Mouse (Mus musculus): ENCODE results near the gene Gm19935.

The Gm19935 gene

GRCm38 (mm10) chr8:90817293-90817692 is at the start of gene Gm19935:
Gene Gm19935, minus strand, starts transcription at chr8:90817393.
- DNase-seq (ENCODE audit: low read depth, low spot score): no peak

- DNase-seq (ENCODE audit: low read depth, low spot score): no peak
Observed at GRCm38 (mm10) chr8:90862038-90862437, 44.8 kb upstream of the Gm19935 start.

- no peak for DNase-seq (ENCODE audit: low read depth, low spot score)
Observed at GRCm38 (mm10) chr8:90861266-90861944, 44.2 kb upstream of the Gm19935 start.

GRCm38 (mm10) chr8:90858071-90858470 is 40.9 kb upstream of the Gm19935 start:
- DNase-seq (ENCODE audit: low read depth, low spot score): no peak

- DNase-seq (ENCODE audit: low read depth, low spot score): no peak
Observed at GRCm38 (mm10) chr8:90856952-90857351, 39.8 kb upstream of the Gm19935 start.

DNA sequence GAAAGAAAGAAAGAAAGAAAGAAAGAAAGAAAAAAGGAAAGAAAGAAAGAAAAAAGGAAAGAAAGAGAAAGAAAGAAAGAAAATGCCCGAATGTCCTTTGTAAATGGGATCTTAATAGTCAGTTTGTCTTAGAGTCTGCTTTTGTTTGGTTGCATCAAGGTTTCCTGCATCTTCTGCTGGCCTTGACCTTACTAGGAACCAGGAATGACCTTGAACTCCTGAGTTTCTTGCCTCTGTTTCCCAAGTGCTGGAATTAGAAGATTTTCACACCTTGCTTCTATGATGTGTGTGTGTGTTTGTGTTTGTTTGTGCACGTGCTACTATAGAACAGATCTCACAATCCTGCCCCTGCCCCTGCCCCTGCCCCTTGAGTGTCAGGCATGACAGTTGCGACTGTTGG is 39.0 kb upstream of the Gm19935 start:
- DNase-seq (ENCODE audit: low read depth, low spot score): no peak

- DNase-seq (ENCODE audit: low read depth, low spot score): no peak
Observed at GRCm38 (mm10) chr8:90854671-90855161, 37.5 kb upstream of the Gm19935 start.

- no peak for DNase-seq (ENCODE audit: low read depth, low spot score)
Observed at GRCm38 (mm10) chr8:90853971-90854670, 36.9 kb upstream of the Gm19935 start.

DNA sequence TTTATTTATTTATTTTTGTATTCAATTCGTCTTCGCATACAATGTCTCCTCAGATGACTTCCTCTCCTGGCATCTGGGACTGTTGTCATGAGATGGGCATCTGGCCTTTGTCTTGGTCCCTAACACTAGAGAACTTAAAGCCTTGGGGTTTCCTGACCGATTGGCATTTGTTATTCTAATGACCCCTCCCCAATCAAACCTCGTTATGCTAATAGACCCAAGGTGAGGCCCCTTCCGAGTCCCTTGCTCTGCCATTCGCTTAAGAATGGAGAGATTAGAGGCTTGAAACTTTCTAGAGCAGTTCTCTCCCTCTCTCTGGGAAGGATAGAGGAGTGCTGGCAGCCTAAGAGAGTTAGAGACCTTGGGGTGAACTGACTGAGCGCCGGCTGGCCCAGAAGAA is 34.4 kb upstream of the Gm19935 start:
- no peak for DNase-seq (ENCODE audit: low read depth, low spot score)

DNA sequence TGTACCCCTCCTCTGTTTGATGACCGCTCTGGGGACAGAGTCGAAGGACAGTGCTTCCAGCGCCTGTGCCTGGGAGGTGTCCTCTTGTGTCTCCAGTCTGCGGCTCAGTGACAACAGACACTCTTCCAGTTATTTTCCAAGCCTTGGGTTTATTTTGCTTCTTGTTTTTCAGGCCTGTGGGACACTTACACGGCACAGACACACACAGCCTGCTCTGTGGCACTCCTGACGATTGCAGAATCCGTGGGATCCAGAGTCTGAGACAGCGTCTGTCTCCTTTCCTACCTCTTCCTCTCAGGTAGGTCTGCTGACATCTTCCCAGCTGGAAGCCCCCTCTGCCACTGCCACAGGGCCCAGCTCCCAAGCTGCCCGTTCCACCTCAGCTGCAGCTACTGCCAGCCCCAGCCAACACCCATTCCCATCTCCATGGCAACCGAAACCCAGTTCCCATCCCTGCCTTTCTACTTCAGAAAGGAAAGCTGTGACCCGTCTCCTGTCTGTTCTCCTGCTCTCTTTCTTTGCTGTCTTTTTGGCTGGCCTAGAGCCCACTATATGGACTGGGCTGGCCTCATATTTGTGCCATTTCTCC is 32.4 kb upstream of the Gm19935 start:
- DNase-seq (ENCODE audit: low read depth, low spot score): no peak

GRCm38 (mm10) chr8:90847980-90848379 is 30.8 kb upstream of the Gm19935 start:
- DNase-seq (ENCODE audit: low read depth, low spot score): no peak

- DNase-seq (ENCODE audit: low read depth, low spot score): no peak
Observed at GRCm38 (mm10) chr8:90844179-90844967, 27.2 kb upstream of the Gm19935 start.

GRCm38 (mm10) chr8:90843127-90843526 is 25.9 kb upstream of the Gm19935 start:
- no peak for DNase-seq (ENCODE audit: low read depth, low spot score)

DNA sequence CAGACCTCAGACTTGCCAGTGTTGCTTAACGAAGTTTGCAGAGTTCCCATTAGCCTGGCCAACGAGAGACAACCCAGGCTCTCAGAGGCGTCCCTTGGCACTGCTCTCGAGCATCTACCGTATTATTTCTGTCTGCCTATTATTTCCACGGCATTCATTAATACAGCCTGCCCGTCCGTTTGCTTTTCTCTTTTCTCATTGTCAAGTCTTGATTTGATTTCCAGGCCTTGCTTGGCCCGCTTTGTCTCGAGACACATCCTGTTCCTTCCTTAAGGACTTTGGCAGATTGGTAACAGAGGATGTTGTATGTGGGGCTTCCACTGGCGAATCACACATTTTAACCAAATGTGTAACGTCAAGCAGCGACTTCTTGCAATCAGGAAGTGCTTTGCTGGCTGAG is 24.1 kb upstream of the Gm19935 start:
- no peak for DNase-seq (ENCODE audit: low read depth, low spot score)

DNA sequence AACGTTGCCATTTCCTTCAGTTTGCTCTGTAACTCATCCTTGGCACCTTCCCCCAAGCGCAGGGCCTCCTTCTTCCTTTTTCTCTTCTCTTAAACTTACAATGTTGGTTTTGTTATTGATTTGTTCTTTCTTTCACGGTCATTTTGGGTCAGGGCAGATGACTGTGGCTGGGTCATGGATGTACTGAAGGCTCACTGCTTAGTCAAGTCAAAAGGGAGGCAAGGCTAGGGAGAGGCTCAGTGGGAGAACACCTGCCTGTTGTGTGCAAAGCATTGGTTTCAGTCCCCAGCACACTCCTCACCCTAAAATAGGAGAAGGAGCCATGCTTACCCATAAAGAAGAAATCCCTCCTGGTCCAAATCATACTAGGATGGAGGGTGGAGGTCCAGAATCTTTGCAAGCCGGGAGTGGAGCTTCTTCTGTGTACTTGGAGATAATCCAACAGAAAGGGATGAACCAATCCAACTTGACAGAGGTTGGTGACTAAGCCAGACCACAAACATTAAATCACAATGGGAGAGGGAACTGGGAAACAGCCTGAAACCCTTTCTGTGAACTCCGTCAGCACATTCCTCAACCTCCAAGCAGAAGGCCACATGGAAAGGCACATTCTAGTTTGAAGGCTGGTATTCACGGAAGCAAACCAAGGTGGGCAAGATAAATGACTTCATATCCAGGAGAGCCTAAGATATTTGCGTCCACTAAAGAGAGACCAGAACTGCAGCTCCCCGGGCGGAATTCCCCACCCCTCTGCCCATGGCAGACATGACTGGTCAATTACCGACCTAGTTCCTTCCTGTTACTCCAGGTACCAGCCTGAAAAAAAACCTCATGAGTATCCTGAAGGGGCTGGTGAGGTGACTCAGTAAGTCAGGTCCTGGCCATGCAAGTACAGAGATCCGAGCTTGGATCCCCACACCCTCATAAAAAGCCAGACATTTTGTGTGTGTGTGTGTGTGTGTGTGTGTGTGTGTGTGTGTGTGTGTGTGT is 22.8 kb upstream of the Gm19935 start:
- no peak for DNase-seq (ENCODE audit: low read depth, low spot score)

DNA sequence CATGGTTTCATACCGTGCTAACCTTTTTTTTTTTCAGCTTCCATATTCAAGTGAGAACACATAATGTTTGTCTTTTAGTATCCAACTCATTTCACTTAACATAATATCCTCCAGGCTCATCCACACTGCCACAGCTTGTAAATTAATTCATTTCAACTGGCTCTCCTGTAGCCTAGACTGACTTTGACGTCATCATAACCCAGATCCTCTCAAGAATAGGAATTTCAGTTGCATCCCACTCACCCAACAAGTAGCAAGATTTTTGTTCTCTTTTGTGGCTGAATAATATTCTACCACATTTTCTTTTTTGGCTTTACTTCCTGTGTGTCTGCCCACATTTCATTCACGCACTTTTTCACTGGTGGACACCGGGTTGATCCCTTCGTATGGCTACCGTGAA is 20.2 kb upstream of the Gm19935 start:
- DNase-seq (ENCODE audit: low read depth, low spot score): no peak

GRCm38 (mm10) chr8:90834321-90834672 is 17.1 kb upstream of the Gm19935 start:
- no peak for DNase-seq (ENCODE audit: low read depth, low spot score)

- DNase-seq (ENCODE audit: low read depth, low spot score): no peak
Observed at GRCm38 (mm10) chr8:90833628-90834320, 16.6 kb upstream of the Gm19935 start.

DNA sequence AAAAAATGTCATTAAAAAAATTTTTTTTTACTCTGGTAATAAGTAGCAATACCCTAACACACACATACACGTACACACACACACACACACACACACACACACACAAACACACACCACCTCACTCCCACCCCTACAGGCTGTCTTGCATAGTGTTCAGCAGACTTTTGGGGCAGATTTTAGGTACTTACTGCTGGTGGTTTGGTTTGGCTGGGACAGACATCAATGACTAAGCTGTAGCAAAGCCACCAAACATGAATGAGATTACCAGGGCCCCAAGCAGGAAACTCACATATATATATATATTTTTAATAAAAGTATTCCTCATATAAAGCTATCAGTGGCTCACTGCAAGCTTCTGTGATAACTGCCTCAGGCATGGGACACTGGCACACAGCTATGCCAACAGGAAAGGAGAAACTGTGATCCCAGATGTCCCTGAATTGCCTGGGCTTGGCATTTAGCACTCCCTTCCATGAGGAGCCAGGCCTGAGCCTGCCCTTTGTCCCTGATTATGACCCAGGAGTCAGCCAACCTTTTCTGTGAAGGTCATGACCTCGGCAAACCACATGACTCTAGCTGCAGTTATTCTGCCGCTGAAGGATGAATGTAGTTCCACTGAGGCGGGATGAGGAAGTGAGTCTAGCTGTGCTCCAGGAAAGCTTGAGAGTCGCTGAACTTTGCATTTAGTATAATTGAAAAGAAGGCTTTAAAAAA is 15.5 kb upstream of the Gm19935 start:
- no peak for DNase-seq (ENCODE audit: low read depth, low spot score)

DNA sequence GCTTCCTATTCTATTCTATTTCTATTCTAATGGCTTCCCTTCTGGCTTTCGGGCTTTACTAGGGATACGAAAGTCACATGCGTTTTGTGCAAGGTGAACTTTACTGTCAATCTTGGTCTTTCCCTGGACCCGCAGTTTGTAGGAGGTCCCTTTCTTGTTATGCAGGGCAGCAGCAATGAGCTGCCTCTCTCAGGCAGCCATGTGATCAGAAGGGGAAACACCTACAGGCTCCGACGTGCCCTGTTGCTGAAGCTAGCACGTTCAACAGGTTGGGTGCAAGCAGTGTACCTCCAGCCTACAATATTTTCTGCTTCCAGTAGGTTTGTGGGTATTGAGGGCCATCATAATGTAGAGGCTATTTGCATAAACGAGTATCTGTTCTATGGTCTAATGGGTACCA is 13.8 kb upstream of the Gm19935 start:
- DNase-seq (ENCODE audit: low read depth, low spot score): no peak
